Comparison of ENCODE assay signal across 9 mouse cellular contexts in the genomic region with DNA sequence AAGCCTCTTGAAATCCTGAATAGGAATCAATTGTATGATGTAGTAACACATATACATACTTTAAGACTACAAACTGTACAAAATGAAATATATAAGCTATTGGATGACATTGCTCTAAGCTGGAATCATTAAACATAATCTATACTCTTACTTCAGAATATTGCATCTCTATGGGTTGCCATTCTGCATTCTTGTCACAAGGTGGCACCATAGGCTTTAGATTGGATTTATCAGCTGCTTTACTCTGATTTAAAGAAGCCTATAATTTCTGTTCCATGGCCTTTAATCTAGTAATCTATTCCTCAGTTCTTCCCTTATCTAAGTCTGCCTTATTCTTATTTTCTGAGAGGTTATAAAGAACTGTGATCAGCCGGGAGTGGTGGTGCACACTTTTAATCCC. TPM values are rescaled to one million over a fixed set of nuclear protein-coding genes. Genes with fewer than 3 reads are reported as not detected.
A peak's percentile ranks its signal among the peaks of the same experiment; 100 is the strongest.
DNase-seq lines count a peak whose midpoint lies in the region; ATAC-seq and TF ChIP-seq lines count a peak whose summit lies in the region.
"Had no signal": no experiment of that assay in that cellular context is flagged by ENCODE, and none has a peak within 500 bp of the region (broad histone marks: within the 10 kb centered on the region; RNA-seq: fewer than 3 reads in every experiment).

No protein-coding gene starts in this region.

- H3K27me3 ChIP-seq in forebrain, embryonic 12.5 days: no peaks in the 10 kb centered on the region
- H3K27me3 ChIP-seq: lung, embryonic 15.5 days had no signal

- H3K4me2 ChIP-seq in forebrain, embryonic 12.5 days: no peak overlapping the region
- H3K4me2 ChIP-seq: lung, embryonic 15.5 days had no signal

- no peaks in the 10 kb centered on the region for H3K9me3 ChIP-seq in forebrain, embryonic 12.5 days
- H3K9me3 ChIP-seq: lung, embryonic 15.5 days had no signal

- no peak overlapping the region for H3K4me3 ChIP-seq in layer of hippocampus, adult 2 months
- no peak overlapping the region for H3K4me3 ChIP-seq in forebrain, embryonic 12.5 days (replicated peaks)
- H3K4me3 ChIP-seq: lung, embryonic 15.5 days had no signal

- no peak for ATAC-seq in CD4-positive, CD25-positive, alpha-beta regulatory T cell, adult 4 months
- no peak for ATAC-seq in forebrain, embryonic 12.5 days (ENCODE audit: low FRiP score)

- no peak overlapping the region for H3K27ac ChIP-seq in layer of hippocampus, adult 2 months
- no peak overlapping the region for H3K27ac ChIP-seq in forebrain, embryonic 12.5 days
- H3K27ac ChIP-seq: lung, embryonic 15.5 days had no signal

- 91% methylated on average over 1 of the region's 1 CpGs for WGBS in forebrain, embryonic 12.5 days

- no peaks in the 10 kb centered on the region for H3K36me3 ChIP-seq in forebrain, embryonic 12.5 days (replicated peaks)
- H3K36me3 ChIP-seq: lung, embryonic 15.5 days had no signal

- peak; percentile 71 for DNase-seq in CD4-positive, CD25-positive, alpha-beta regulatory T cell, adult 2 months (ENCODE audit: low read depth, low spot score)
- no peak for DNase-seq in layer of hippocampus, adult 2 months (ENCODE audit: low spot score in 2 of 2)
- no peak for DNase-seq in layer of hippocampus, adult 18-20 months (ENCODE audit: low spot score in 2 of 2)
- DNase-seq in T-cell, adult 2 months (ENCODE audit: low spot score): peak; percentile 49
- DNase-seq in lung, postnatal 14 days: peak; percentile 44
- no peak for DNase-seq in layer of hippocampus, postnatal 36 days

- H3K4me1 ChIP-seq in forebrain, embryonic 12.5 days: no peaks in the 10 kb centered on the region

- no peak overlapping the region for H3K9ac ChIP-seq in forebrain, embryonic 12.5 days
- H3K9ac ChIP-seq: lung, embryonic 15.5 days had no signal

- TF ChIP-seq CTCF in layer of hippocampus, adult 2 months (conservative IDR thresholded peaks at IDR 0.05): peak; percentile 88

RNA-seq across cellular contexts. Expression of a gene that starts 18.7 kb away (rescaled TPM):
- polyA plus RNA-seq in CD4-positive, CD25-positive, alpha-beta regulatory T cell, adult 4 months (2017; shearing (Covaris generic)): 100 to 1,000 TPM; 395 to 413 TPM
- total RNA-seq in layer of hippocampus, adult 2 months (2021): 1,000 to 10,000 TPM; 1,140 to 1,236 TPM
- 1,000 to 10,000 TPM; 1,181 to 1,213 TPM for total RNA-seq in layer of hippocampus, adult 18-20 months (2021)
- total RNA-seq in layer of hippocampus, postnatal 36 days (2021): 1,000 to 10,000 TPM; 1,159 to 1,269 TPM
- polyA plus RNA-seq in forebrain, embryonic 12.5 days (2016; fragmentation: Nextera tagmentation; extraction: Ambion mirVana): 1,436 and 1,495 TPM in 2 replicates

RNA-seq across cellular contexts. Expression of a gene that starts 34.9 kb away (rescaled TPM):
- polyA plus RNA-seq in CD4-positive, CD25-positive, alpha-beta regulatory T cell, adult 4 months (2017; shearing (Covaris generic)): 10 to 100 TPM; 10.4 to 15.3 TPM
- total RNA-seq in layer of hippocampus, adult 2 months (2021): 100 to 1,000 TPM; 123 to 136 TPM
- total RNA-seq in layer of hippocampus, adult 18-20 months (2021): 100 to 1,000 TPM; 128 to 129 TPM
- total RNA-seq in layer of hippocampus, postnatal 36 days (2021): 100 to 1,000 TPM; 129 to 137 TPM
- polyA plus RNA-seq in forebrain, embryonic 12.5 days (2016; fragmentation: Nextera tagmentation; extraction: Ambion mirVana): 139 and 146 TPM in 2 replicates

Comparison
In these comparisons a context has a peak if more than half of its experiments do, and no peak if none do; other contexts are left out.
1. DNase-seq: peak in CD4-positive, CD25-positive, alpha-beta regulatory T cell, adult 2 months (single experiment), T-cell, adult 2 months (single experiment) and lung, postnatal 14 days (single experiment); none in layer of hippocampus, adult 2 months (0 of 2), layer of hippocampus, adult 18-20 months (0 of 2) and layer of hippocampus, postnatal 36 days (0 of 2).